Mouse (Mus musculus): ENCODE results near the gene Tbc1d16. TPM values are rescaled to one million over a fixed set of nuclear protein-coding genes. Genes with fewer than 3 reads are reported as not detected.

Tbc1d16 gene
- polyA plus RNA-seq, 1 experiment from 2014 or later = 17.5 TPM

GRCm38 (mm10) chr11:119112721-119113120, 115.6 kb downstream of the Tbc1d16 start:
- Histone ChIP-seq H3K27me3 (ENCODE audit: insufficient read depth, low read length) (no peaks in the 10 kb centered on the region), H3K4me1 (ENCODE audit: insufficient read depth) (no peaks in the 10 kb centered on the region), H3K4me2 (no peak overlapping the region), H3K27ac (ENCODE audit: low read depth) (no peak overlapping the region), H3K36me3 (ENCODE audit: insufficient read depth) (no peaks in the 10 kb centered on the region), H3K9me3 (ENCODE audit: low read depth, low read length) (no peaks in the 10 kb centered on the region), H3K9ac (no peak overlapping the region), H3K4me3 (ENCODE audit: low read depth, low read length) (no peak overlapping the region)
- ATAC-seq (ENCODE audit: insufficient read depth) (no peak), DNase-seq (no peak)
- TF ChIP-seq CTCF (IDR thresholded peaks at IDR 0.05; ENCODE audit: low read depth) = no peak

DNA sequence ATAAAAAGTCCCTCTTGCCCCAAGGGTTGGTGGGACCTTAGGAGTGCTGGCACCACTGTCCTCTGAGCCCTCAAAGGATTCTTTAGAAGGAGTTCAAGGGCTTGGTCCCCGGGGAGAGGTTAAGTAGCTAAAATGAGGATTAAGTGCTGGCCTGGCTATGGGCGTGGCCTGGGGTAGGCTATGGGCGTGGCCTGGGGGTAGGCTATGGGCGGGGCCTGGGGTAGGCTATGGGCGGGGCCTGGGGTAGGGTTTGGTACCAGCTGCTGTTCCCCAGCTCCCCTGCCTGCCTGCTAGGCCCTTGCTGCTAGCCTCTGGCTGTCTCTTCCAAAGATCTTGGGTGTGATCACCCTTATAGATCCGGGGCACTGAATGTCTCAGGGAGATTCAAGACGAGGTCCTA, 117.0 kb downstream of the Tbc1d16 start:
- 9% methylated on average over 7 of the region's 7 CpGs for WGBS
- no peak for ATAC-seq (ENCODE audit: insufficient read depth)

DNA sequence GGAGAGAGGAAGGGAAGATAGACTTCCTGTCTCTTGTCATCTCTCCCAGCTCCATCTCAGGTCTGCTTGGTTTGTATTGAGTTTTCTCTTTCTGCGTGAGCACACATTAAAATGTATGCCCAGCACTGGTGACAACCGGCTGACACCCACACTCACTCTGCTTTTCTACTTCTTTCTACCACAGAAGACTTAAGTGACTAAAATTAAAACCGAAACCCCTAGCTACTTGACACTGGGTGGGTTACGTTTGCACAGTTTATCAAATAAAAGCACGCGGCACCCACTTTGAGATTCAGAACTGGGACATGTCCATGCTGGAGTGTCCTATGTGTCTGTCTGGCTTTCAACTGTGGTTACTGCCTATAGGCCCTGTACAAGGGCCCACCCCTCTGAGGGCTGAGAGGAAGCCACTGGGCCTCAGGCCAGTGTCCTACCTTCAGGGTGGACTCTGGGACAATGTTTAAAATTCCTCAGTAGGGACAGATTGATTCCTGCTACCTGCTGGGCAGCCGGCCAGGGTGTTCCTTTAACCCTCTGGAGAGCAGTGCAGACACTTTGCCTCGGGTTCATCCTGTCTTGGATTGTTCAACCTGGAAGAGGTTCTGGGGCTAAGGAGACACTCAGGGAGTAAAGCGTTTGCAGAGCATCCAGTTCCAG, 118.8 kb downstream of the Tbc1d16 start:
- TF ChIP-seq CTCF (IDR thresholded peaks at IDR 0.05; ENCODE audit: low read depth) = no peak
- no peaks in the 10 kb centered on the region for H3K36me3 ChIP-seq (ENCODE audit: insufficient read depth)
- H3K4me1 ChIP-seq (ENCODE audit: insufficient read depth) = peaks cover 8% of the 10 kb centered on the region; the same call in 1 of the 2 replicates
- H3K4me2 ChIP-seq = no peak overlapping the region
- no peaks in the 10 kb centered on the region for H3K27me3 ChIP-seq (ENCODE audit: insufficient read depth, low read length)
- H3K4me3 ChIP-seq (ENCODE audit: low read depth, low read length) = no peak overlapping the region
- no peak overlapping the region for H3K27ac ChIP-seq (ENCODE audit: low read depth)
- DNase-seq (no peak), ATAC-seq (ENCODE audit: insufficient read depth) (no peak)
- H3K9ac ChIP-seq = no peak overlapping the region
- 56% methylated on average over 9 of the region's 9 CpGs for WGBS
- no peaks in the 10 kb centered on the region for H3K9me3 ChIP-seq (ENCODE audit: low read depth, low read length)

More for the DNA sequence above, 117.0 kb downstream of the Tbc1d16 start:
- Histone ChIP-seq H3K4me2 (no peak overlapping the region), H3K9me3 (ENCODE audit: low read depth, low read length) (no peaks in the 10 kb centered on the region), H3K27ac (ENCODE audit: low read depth) (no peak overlapping the region), H3K4me1 (ENCODE audit: insufficient read depth) (no peaks in the 10 kb centered on the region), H3K9ac (no peak overlapping the region), H3K36me3 (ENCODE audit: insufficient read depth) (no peaks in the 10 kb centered on the region), H3K27me3 (ENCODE audit: insufficient read depth, low read length) (no peaks in the 10 kb centered on the region), H3K4me3 (ENCODE audit: low read depth, low read length) (no peak overlapping the region)
- no peak for DNase-seq
- TF ChIP-seq CTCF (IDR thresholded peaks at IDR 0.05; ENCODE audit: low read depth) = no peak

DNA sequence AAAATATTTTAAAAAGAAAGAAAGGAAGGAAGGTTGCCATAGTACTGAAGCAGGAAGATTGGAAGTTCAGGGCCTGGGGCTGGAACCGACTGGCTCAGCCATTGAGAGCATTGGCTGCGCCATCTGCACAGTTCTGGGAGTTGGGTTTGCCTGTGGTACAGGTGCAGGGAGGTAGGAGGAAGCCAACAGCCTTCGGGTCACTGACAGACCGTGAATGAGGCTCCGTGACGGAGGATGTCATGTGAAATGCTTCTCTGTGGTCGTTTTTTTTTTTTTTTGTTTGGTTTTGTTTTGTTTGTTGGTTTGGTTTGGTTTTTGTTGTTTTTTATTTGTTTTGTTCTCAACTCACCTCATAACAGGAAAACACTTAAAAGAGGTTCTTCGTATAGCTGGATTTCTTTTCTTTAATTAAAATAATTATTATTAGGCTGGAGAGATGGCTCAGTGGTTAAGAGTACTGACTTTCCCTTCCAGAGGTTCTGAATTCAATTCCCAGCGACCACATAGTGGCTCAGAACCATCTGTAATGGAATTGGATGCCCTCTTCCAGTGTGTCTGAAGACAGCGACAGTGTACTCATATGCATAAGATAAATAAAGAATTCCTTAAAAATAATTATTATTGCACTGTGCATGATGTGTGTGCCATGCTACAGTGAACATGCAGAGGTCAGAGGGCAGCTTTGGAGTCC, 119.6 kb downstream of the Tbc1d16 start:
- no peaks in the 10 kb centered on the region for H3K36me3 ChIP-seq (ENCODE audit: insufficient read depth)
- no peaks in the 10 kb centered on the region for H3K27me3 ChIP-seq (ENCODE audit: insufficient read depth, low read length)
- H3K9ac ChIP-seq = no peak overlapping the region
- no peaks in the 10 kb centered on the region for H3K9me3 ChIP-seq (ENCODE audit: low read depth, low read length)
- no peak overlapping the region for H3K27ac ChIP-seq (ENCODE audit: low read depth)
- no peak overlapping the region for H3K4me2 ChIP-seq
- H3K4me3 ChIP-seq (ENCODE audit: low read depth, low read length) = no peak overlapping the region
- ATAC-seq (ENCODE audit: insufficient read depth) = no peak
- peaks cover 8% of the 10 kb centered on the region; the same call in 1 of the 2 replicates for H3K4me1 ChIP-seq (ENCODE audit: insufficient read depth)
- DNase-seq = no peak
- WGBS = 74% methylated on average over 10 of the region's 10 CpGs
- no peak for TF ChIP-seq CTCF (IDR thresholded peaks at IDR 0.05; ENCODE audit: low read depth)

- Histone ChIP-seq H3K4me2 (no peak overlapping the region), H3K27me3 (ENCODE audit: insufficient read depth, low read length) (no peaks in the 10 kb centered on the region), H3K27ac (ENCODE audit: low read depth) (no peak overlapping the region), H3K9ac (no peak overlapping the region), H3K36me3 (ENCODE audit: insufficient read depth) (no peaks in the 10 kb centered on the region), H3K9me3 (ENCODE audit: low read depth, low read length) (no peaks in the 10 kb centered on the region), H3K4me1 (ENCODE audit: insufficient read depth) (peaks cover 8% of the 10 kb centered on the region; the same call in 1 of the 2 replicates), H3K4me3 (ENCODE audit: low read depth, low read length) (no peak overlapping the region)
- TF ChIP-seq CTCF (IDR thresholded peaks at IDR 0.05; ENCODE audit: low read depth) = no peak
- WGBS = 23% methylated on average over 6 of the region's 6 CpGs
- DNase-seq (no peak), ATAC-seq (ENCODE audit: insufficient read depth) (peak; percentile 21; the same call in 1 of the 2 replicates)
Measured at GRCm38 (mm10) chr11:119106289-119106688, 122.0 kb downstream of the Tbc1d16 start.

GRCm38 (mm10) chr11:119105748-119106147, 122.6 kb downstream of the Tbc1d16 start:
- ATAC-seq (ENCODE audit: insufficient read depth) = peak; percentile 36

GRCm38 (mm10) chr11:119105071-119105609, 123.2 kb downstream of the Tbc1d16 start:
- no peak for TF ChIP-seq CTCF (IDR thresholded peaks at IDR 0.05; ENCODE audit: low read depth)
- H3K9me3 ChIP-seq (ENCODE audit: low read depth, low read length) = no peaks in the 10 kb centered on the region
- peak; percentile 82 for DNase-seq
- H3K4me3 ChIP-seq (ENCODE audit: low read depth, low read length) = no peak overlapping the region
- H3K4me1 ChIP-seq (ENCODE audit: insufficient read depth) = peaks cover 8% of the 10 kb centered on the region; the same call in 1 of the 2 replicates
- no peak overlapping the region for H3K4me2 ChIP-seq
- no peak overlapping the region for H3K27ac ChIP-seq (ENCODE audit: low read depth)
- peak; percentile 54; the same call in 1 of the 2 replicates for ATAC-seq (ENCODE audit: insufficient read depth)
- H3K27me3 ChIP-seq (ENCODE audit: insufficient read depth, low read length) = no peaks in the 10 kb centered on the region
- H3K36me3 ChIP-seq (ENCODE audit: insufficient read depth) = no peaks in the 10 kb centered on the region
- no peak overlapping the region for H3K9ac ChIP-seq
- 45% methylated on average over 7 of the region's 7 CpGs for WGBS

More at GRCm38 (mm10) chr11:119105748-119106147, 122.6 kb downstream of the Tbc1d16 start:
- Histone ChIP-seq H3K9ac (no peak overlapping the region), H3K4me1 (ENCODE audit: insufficient read depth) (peaks cover 8% of the 10 kb centered on the region; the same call in 1 of the 2 replicates), H3K9me3 (ENCODE audit: low read depth, low read length) (no peaks in the 10 kb centered on the region), H3K27ac (ENCODE audit: low read depth) (no peak overlapping the region), H3K4me2 (no peak overlapping the region), H3K4me3 (ENCODE audit: low read depth, low read length) (no peak overlapping the region), H3K36me3 (ENCODE audit: insufficient read depth) (no peaks in the 10 kb centered on the region), H3K27me3 (ENCODE audit: insufficient read depth, low read length) (no peaks in the 10 kb centered on the region)
- no peak for TF ChIP-seq CTCF (IDR thresholded peaks at IDR 0.05; ENCODE audit: low read depth)
- 14% methylated on average over 8 of the region's 8 CpGs for WGBS
- no peak for DNase-seq

Data from lung, embryonic 14.5 days (tissue).